Mouse (Mus musculus) splenic B cell, adult 2 months (primary cell): ENCODE measurements around the gene Pdgfa.

ENCODE experiments used
- DNase-seq: peaks from one replicate; pipeline ENCODE4 v3.0.0-alpha.2; 2011; ENCODE audit warnings: low read depth, low spot score
- H3K27me3 ChIP-seq: 2 replicates; pipeline ENCODE4 v1.6.1; 2012; ENCODE audit warnings: mild to moderate bottlenecking, low read length, moderate library complexity, mixed read lengths; ENCODE audit not compliant: control insufficient read depth, poor library complexity, insufficient read depth, severe bottlenecking
- H3K36me3 ChIP-seq: 2 replicates; pipeline ENCODE4 v1.6.1; 2012; ENCODE audit warnings: mild to moderate bottlenecking, low read length, moderate library complexity, mixed read lengths; ENCODE audit not compliant: control insufficient read depth, poor library complexity, insufficient read depth, severe bottlenecking

Pdgfa gene

DNA sequence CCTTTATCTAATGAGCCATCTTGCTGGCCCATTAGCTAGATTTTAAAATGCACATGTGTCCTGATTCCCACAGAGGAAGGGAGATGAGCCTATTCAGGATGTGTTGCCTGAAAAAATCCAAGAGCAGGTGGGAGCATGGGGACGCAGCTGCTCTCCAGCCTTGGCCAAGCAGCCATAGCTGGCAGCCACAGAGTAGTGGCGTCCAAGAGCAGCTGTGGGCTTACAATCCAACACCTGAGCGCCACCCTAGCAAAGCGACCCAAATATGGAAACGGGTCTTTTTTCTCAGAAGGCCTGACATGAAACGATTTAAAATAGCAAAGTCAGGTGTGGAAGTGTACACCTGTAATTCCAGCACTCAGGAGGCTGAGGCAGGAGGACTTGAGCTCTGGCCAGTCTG is 7.4 kb upstream of the Pdgfa start:
- Histone ChIP-seq H3K27me3 (no peaks in the 10 kb centered on the region), H3K36me3 (no peaks in the 10 kb centered on the region)
- no peak for DNase-seq

DNA sequence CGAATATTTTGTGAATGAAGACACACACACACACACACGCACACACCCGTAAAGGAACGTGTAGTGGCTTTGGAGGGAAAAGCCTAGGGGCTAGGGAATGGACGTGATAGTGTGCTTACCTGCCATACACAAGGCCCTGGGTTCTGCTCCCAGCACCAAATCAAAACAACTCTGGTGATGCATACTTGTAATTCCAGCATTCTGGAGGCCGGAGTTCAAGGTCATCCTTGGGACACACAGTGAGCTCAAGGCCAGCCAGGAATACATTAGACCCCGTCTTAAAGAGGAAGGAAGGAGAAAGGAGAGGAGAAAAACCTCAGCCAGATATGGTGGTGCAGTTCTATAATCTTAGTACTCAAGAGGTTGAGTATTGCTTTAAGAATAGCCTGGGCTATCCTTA is 2.5 kb upstream of the Pdgfa start:
- no peaks in the 10 kb centered on the region for H3K36me3 ChIP-seq
- DNase-seq, result no peak
- H3K27me3 ChIP-seq, result peaks cover 2% of the 10 kb centered on the region; the same call in 1 of the 2 replicates

DNA sequence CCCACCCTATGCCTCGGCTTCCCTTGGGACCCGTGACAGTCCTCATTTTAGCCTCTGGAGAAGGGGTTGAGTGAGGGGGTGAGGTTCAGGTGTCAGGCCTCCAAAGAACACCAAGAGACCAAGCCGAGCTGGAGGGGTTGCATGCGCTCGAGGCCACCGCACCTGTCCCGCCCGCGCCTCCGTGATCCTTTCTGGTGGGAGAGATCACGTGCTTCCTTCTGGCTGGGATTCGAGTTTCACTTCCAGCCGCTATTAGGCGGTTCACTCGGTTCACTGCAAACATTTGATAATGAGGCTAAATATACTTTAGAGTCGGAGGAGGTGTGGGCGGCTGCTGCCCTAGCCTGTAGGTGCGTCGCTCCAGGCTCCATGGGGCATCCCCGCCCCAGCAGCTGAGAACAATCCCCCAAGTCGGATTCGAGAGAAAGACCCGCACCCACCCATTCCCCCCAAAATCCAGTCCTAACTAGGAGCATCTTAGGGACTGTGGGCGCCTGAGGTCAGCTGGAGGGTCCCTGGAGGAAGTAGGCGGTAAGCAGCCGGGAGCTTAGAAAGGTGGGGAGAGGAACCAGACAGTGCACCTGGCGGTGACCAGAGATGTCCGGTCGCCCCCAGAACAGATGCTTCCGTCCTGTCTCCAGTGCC is 888 bp upstream of the Pdgfa start:
- H3K36me3 ChIP-seq, result no peaks in the 10 kb centered on the region
- peaks cover 2% of the 10 kb centered on the region; the same call in 1 of the 2 replicates for H3K27me3 ChIP-seq
- DNase-seq, result no peak

DNA sequence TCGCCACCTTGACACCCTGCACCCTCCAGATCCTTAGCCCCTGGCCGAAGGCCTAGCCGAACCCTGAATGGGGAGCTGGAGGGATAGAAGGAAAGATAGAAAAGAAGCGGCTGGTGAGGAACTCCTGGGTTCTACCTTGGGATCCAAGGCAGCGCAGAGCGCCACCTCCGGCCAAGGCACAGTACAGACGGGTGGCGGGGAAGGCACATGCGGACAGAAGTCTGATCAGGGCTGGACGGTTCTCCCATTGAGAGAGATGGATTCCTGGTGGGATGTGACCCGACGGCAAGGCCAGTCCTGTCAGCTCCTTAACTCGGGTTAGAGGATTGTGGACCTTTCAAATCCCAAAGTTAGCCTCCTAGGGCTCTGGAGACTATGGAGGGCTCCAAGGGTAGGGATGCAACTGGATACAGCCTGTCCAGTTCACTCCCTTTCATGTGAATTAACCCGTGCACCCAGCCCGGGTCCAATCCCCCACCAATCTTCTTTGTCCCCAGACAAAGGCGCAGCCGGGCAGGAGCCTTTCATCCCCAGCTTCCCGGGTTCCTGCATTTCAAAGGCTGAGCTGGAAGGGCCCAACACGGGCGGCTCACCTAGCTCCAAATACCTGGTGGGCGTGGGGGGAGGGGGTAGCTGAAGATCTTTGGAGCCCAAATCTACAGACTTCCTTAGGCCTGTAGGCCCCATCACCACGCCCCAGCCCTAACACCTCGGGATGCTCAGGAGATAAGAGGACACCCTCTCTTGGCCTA is 672 bp downstream of the Pdgfa start:
- H3K27me3 ChIP-seq, result peaks cover 6% of the 10 kb centered on the region
- H3K36me3 ChIP-seq, result no peaks in the 10 kb centered on the region
- DNase-seq, result no peak

DNA sequence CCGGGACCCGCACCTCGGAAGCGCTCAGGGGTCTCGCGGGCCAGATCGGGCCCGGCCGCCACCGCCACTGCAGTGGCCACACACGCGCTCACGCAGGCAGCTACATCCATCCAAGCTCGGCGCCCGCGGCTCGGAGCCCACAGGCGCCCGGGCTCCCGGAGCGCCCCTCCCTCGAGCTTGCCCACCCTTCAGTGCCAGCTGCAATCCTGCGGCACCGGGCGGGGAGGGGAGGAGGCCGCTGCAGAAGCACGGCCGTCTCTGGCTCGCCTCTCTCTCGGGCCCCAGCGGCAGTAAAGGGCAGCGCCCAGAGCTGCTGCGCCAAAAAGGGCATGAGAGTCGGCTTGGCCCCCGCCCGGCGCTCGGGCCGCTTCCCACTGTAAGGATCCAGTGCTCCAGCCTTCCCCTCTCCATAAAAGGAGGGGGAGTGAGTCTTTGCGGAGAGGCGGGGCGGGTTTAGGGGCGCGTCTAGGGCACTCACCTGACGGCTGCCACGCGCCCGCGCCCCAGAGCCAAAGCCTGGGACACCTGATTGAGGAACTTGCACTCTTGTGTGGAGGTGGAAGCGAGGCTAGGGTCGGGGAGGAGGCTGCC is 1.4 kb downstream of the Pdgfa start:
- Histone ChIP-seq H3K36me3 (no peaks in the 10 kb centered on the region), H3K27me3 (peaks cover 6% of the 10 kb centered on the region)
- DNase-seq, result no peak

DNA sequence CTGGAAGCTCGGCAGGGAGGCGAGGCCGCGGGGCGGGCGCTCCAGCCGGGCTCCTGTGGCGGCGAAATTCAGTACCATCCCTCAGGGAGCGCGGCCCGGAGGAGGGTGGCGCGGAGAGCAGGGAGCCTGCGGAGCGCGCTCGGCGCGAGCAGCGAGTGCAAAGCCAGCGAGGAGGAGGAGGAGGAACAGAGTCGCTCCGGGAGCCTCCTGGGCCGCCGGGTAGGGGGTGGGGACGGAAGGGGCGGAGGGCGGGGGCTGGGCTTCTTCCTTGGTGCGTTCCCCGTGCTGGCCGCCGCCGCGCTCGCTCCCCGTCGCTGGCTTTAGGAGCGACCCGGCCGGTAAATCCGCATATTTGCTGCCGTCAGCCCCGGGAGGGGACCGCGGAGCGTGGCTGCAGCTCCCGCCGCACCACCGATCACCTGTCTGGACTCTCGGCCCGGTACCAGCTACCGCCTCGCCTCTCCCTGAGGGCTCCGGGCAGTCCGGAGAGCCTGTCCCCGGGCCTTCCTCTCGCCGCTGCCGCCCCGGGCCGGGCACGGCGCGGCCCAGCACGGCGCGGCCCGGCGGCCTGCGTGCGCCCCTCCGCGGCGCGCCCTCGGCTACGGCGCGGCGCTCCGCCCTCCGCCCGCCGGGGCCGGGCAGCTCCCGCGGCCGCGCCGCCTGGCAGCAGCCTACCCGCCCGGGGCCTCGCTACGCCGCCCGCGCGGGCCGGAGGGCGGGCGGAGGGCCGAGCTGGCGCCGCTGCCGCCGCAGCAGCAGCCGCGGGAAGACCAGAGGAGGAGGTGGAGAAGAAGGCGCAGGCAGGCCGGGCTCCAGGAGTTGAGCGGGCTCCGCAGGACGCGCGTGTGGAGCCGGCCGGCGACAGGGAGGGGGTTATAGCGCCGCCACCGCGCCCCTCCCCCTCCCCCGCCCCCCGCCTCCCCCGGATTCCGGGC is 2.1 kb downstream of the Pdgfa start:
- DNase-seq, result no peak
- no peaks in the 10 kb centered on the region for H3K36me3 ChIP-seq
- H3K27me3 ChIP-seq, result peaks cover 6% of the 10 kb centered on the region

DNA sequence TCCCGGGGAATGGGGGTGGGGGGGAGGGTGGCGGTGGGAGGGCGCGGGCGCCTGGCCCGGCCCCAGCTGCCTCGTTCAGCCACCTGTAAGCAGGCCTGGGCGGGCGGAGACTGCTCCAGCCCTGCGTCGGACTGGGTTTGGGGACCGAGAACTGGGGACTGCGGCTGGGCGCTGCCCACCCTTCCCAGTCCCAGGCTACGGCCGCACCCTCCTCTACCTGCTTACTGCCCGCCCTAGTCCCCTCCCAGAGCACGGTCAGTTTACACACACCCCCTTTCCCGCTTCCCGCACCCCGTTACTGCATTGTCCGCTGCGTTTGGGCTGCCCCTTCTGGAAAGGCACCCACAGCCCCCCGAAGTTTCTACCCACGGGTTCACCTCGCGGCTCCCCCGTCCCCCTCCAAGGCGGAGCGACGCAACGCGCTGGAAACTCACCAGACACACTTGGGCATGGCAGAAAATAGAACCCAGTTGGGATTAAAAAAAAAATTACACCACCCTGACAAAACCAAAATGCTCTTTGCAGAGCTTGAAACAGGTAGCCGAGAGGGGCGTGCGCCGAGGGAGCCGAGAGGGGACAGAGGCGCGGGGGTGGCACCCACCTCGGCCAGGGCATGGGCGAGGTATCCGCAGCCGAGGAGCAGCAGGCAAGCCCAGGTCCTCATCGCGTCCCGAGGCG is 2.9 kb downstream of the Pdgfa start:
- H3K27me3 ChIP-seq, result peaks cover 6% of the 10 kb centered on the region
- no peaks in the 10 kb centered on the region for H3K36me3 ChIP-seq
- no peak for DNase-seq

DNA sequence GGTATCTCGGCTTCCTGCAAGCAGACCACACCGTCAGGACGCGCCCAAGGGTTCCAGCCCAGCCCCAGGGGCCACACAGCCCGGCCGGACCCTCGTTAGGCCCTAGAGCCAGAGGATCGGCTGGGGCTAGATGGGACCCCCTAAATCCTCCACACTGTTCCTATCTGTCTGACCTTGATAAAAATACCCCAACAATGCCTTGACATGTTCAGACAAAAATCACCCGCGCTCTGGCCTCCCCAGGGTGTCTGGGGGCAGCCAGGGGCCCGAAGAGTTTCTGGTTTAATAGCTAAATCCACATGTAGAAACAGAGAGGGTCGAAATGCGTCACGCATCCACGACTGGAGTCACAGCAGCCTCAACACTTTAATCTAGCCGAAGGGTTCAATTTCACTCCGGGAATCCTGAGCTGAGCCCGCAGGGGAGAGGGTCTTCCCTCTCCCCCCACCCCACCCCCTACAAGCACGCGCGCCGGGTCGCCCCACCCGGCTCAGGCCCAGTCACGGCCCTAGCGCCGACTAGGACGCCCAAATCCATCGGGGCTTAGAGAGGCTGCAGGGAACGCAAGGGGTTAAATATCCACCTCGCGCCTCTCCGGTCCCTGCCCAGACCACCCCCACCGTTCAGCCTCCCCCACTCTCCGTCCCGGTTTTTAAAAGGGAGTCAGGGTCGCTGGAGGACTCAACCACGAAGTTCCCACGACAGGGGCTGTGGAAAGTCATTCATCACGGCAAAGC is 3.6 kb downstream of the Pdgfa start:
- no peak for DNase-seq
- Histone ChIP-seq H3K27me3 (peaks cover 6% of the 10 kb centered on the region), H3K36me3 (no peaks in the 10 kb centered on the region)

DNA sequence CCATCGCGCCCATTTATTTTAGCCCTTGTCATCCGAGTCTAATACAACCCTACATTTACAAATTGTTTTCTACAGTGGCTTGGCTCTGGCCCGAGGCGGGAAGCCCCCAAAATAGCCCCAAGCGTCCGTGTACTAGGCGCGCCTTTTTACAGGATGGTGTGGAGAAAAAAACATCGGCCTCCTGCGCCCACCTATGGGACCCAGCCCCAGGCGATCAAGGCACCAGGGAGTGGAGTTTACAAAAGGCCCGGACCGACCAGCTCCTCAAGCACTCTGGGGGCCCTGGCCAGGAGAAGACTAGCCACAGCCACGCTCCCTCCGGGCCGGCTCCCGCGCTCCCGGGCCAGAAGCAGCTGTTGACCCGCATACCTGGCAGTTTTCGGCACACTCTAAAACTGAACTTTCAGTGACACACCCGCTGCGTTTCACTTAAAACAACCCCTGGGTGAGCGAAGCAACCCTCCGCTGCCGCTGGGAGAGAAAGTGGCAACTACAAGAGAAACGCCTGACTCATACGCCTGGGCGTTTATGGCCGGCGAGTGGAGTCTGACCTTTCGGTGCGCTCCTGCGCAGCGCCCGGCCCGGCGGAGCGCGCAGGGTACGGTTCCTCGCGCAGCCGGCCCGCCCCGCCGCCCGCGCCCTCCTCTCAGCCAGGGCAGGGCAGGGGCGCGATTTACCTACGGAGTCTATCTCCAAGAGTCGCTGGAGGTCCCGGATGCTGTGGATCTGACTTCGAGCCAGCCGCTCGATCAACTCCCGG is 4.4 kb downstream of the Pdgfa start:
- Histone ChIP-seq H3K36me3 (no peaks in the 10 kb centered on the region), H3K27me3 (peaks cover 6% of the 10 kb centered on the region)
- DNase-seq, result no peak

DNA sequence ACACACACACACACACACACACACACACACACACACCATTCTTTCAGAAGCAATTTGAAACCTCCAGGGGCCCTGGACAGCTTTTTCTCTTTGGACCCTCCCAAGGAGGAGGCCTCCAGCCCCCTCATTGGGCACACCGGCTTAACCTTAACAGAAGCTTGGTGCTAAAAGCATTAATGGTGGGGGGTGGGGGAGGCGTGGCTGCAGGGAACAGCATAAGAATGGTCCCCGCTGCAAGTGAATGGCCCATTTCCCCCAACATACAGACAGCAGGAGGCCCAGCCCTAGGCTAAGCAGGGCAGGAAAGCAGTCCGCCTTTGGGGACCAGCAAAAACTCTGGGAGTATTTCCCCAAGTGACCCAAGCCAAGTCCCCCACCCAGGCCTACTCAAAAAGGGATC is 5.4 kb downstream of the Pdgfa start:
- peaks cover 4% of the 10 kb centered on the region for H3K27me3 ChIP-seq
- DNase-seq, result no peak
- H3K36me3 ChIP-seq, result no peaks in the 10 kb centered on the region

DNA sequence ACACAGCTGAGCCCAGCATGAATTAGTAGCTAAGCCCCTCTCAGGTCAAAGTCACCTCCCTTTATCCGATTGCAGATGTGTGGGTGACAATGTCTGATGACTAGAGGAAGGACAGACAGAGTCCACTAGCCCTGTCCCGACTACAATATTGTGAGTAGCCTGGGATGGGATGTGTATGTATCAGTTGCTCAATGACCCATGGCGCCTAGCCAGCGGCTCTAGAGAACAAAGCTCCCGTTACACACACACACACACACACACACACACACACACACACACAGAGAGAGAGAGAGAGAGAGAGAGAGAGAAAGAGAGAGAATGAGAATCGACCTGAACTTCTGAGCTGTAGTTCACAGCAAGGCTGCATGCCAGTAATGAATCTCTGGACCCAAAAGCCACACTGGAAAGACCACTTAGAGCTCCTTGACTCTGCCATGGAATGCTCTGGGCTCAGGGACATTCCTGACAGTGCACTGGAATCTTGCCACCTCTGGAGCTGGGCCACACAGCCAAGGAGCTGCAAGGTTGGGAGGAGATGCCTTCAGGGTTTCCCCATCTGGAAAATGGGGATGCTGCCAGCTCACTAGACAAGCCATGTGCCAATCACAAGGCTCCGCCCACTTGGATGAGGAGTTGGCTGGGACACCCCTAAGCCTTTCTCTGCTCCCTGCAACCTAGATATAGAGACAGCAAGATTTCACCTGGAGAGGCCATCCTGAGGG is 6.3 kb downstream of the Pdgfa start:
- H3K36me3 ChIP-seq, result no peaks in the 10 kb centered on the region
- H3K27me3 ChIP-seq, result peaks cover 3% of the 10 kb centered on the region; the same call in 1 of the 2 replicates
- DNase-seq, result no peak

DNA sequence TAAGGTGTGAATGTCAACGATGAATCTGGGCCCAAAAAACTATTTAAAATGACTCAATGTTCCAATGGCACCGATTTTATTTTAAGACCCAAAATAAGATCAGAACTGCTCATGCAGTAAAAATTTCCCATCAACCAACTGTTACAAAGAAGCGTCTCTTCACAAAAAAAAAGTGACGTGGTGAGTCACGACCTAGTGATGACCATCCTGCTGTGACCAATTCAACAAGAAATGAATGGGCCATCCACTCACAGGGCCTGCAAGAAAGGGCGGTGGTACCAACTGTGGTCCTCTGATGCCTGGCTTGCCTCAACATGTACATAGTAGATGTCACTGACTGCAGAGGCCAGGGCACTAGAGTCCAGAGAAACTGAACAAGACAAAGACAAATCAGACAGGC is 7.6 kb downstream of the Pdgfa start:
- DNase-seq, result no peak
- Histone ChIP-seq H3K36me3 (no peaks in the 10 kb centered on the region), H3K27me3 (peaks cover 3% of the 10 kb centered on the region; the same call in 1 of the 2 replicates)

DNA sequence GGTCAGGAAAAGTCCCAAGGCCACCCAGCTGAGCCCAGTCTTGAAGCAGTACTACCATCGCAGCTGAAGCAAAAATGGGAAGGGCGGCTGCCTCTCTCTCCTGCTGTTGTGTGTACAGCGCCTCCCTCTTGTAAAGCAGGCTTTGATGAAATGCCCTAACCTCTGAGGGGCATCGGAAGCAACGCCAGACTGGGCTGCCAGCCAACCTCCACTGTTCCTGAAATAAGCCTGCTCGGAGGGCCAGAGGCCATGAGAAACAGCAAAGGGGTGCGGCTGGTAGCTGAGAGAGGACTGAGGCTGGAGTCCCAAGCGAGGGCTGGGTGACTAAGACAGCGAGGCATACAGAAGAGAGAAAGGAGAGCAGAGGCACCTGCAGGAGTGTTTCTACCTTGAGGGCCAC is 8.4 kb downstream of the Pdgfa start:
- no peaks in the 10 kb centered on the region for H3K36me3 ChIP-seq
- peaks cover 3% of the 10 kb centered on the region; the same call in 1 of the 2 replicates for H3K27me3 ChIP-seq

More for the DNA sequence above, 8.4 kb downstream of the Pdgfa start:
- DNase-seq, result no peak
